Mouse (Mus musculus): ENCODE measurements around the gene Prr5l. TPM values are rescaled to one million over a fixed set of nuclear protein-coding genes. Genes with fewer than 3 reads are reported as not detected.

The Prr5l gene
- polyA plus RNA-seq, 1 experiment from 2014 or later: 39.6 TPM

- Histone ChIP-seq H3K4me3 (no peak overlapping the region), H3K27ac (no peak overlapping the region), H3K4me2 (replicated peaks) (no peak overlapping the region), H3K9me3 (no peaks in the 10 kb centered on the region), H3K9ac (no peak overlapping the region), H3K27me3 (no peaks in the 10 kb centered on the region), H3K4me1 (peaks cover 16% of the 10 kb centered on the region; the same call in 1 of the 2 replicates), H3K36me3 (no peaks in the 10 kb centered on the region)
- no peak for ATAC-seq (ENCODE audit: low FRiP score, low read depth)
- 49% methylated on average over 5 of the region's 5 CpGs for WGBS
These were observed 55.2 kb downstream of the Prr5l start for GRCm38 (mm10) chr2:101827626-101828025.

GRCm38 (mm10) chr2:101826950-101827600 is 55.8 kb downstream of the Prr5l start:
- H3K4me2 ChIP-seq (replicated peaks): no peak overlapping the region
- peaks cover 22% of the 10 kb centered on the region; the same call in 1 of the 2 replicates for H3K4me1 ChIP-seq
- H3K9me3 ChIP-seq: no peaks in the 10 kb centered on the region
- H3K4me3 ChIP-seq: no peak overlapping the region
- H3K9ac ChIP-seq: no peak overlapping the region
- no peaks in the 10 kb centered on the region for H3K27me3 ChIP-seq
- ATAC-seq (ENCODE audit: low FRiP score, low read depth): no peak
- H3K36me3 ChIP-seq: no peaks in the 10 kb centered on the region
- H3K27ac ChIP-seq: no peak overlapping the region
- 87% methylated on average over 3 of the region's 3 CpGs for WGBS

- WGBS: 78% methylated on average over 2 of the region's 2 CpGs
- Histone ChIP-seq H3K9me3 (no peaks in the 10 kb centered on the region), H3K4me3 (no peak overlapping the region), H3K27me3 (no peaks in the 10 kb centered on the region), H3K4me2 (replicated peaks) (no peak overlapping the region), H3K36me3 (no peaks in the 10 kb centered on the region), H3K4me1 (peaks cover 22% of the 10 kb centered on the region; the same call in 1 of the 2 replicates), H3K9ac (no peak overlapping the region), H3K27ac (no peak overlapping the region)
- ATAC-seq (ENCODE audit: low FRiP score, low read depth): no peak
These were observed 56.6 kb downstream of the Prr5l start for GRCm38 (mm10) chr2:101826186-101826707.

GRCm38 (mm10) chr2:101825226-101826120 is 57.4 kb downstream of the Prr5l start:
- H3K4me3 ChIP-seq: no peak overlapping the region
- H3K4me2 ChIP-seq (replicated peaks): no peak overlapping the region
- peaks cover 21% of the 10 kb centered on the region; the same call in 1 of the 2 replicates for H3K4me1 ChIP-seq
- H3K36me3 ChIP-seq: no peaks in the 10 kb centered on the region
- 85% methylated on average over 9 of the region's 9 CpGs for WGBS
- H3K9me3 ChIP-seq: no peaks in the 10 kb centered on the region
- no peak overlapping the region for H3K9ac ChIP-seq
- H3K27ac ChIP-seq: no peak overlapping the region
- H3K27me3 ChIP-seq: no peaks in the 10 kb centered on the region
- no peak for ATAC-seq (ENCODE audit: low FRiP score, low read depth)

- Histone ChIP-seq H3K4me2 (replicated peaks) (no peak overlapping the region), H3K4me1 (peaks cover 20% of the 10 kb centered on the region; the same call in 1 of the 2 replicates), H3K4me3 (no peak overlapping the region), H3K9ac (no peak overlapping the region), H3K36me3 (no peaks in the 10 kb centered on the region), H3K9me3 (no peaks in the 10 kb centered on the region), H3K27me3 (no peaks in the 10 kb centered on the region), H3K27ac (no peak overlapping the region)
- no peak for ATAC-seq (ENCODE audit: low FRiP score, low read depth)
- WGBS: 52% methylated on average over 4 of the region's 4 CpGs
These were observed 59.0 kb downstream of the Prr5l start for GRCm38 (mm10) chr2:101823821-101824220.

- WGBS: 71% methylated on average over 13 of the region's 13 CpGs
- no peaks in the 10 kb centered on the region for H3K27me3 ChIP-seq
- no peaks in the 10 kb centered on the region for H3K9me3 ChIP-seq
- peaks cover 20% of the 10 kb centered on the region; the same call in 1 of the 2 replicates for H3K4me1 ChIP-seq
- H3K27ac ChIP-seq: peak overlapping the region; percentile 3; the same call in 1 of the 2 replicates
- no peak overlapping the region for H3K4me2 ChIP-seq (replicated peaks)
- H3K9ac ChIP-seq: no peak overlapping the region
- no peak for ATAC-seq (ENCODE audit: low FRiP score, low read depth)
- no peak overlapping the region for H3K4me3 ChIP-seq
- no peaks in the 10 kb centered on the region for H3K36me3 ChIP-seq
These were observed 60.0 kb downstream of the Prr5l start for GRCm38 (mm10) chr2:101822785-101823184.

- H3K4me1 ChIP-seq: peaks cover 20% of the 10 kb centered on the region; the same call in 1 of the 2 replicates
- H3K9me3 ChIP-seq: no peaks in the 10 kb centered on the region
- no peak overlapping the region for H3K4me2 ChIP-seq (replicated peaks)
- ATAC-seq (ENCODE audit: low FRiP score, low read depth): no peak
- WGBS: 80% methylated on average over 1 of the region's 1 CpGs
- H3K9ac ChIP-seq: no peak overlapping the region
- no peaks in the 10 kb centered on the region for H3K36me3 ChIP-seq
- H3K27ac ChIP-seq: no peak overlapping the region
- no peaks in the 10 kb centered on the region for H3K27me3 ChIP-seq
- no peak overlapping the region for H3K4me3 ChIP-seq
These were observed 62.0 kb downstream of the Prr5l start for GRCm38 (mm10) chr2:101820816-101821215.

GRCm38 (mm10) chr2:101818986-101819764 is 63.7 kb downstream of the Prr5l start:
- Histone ChIP-seq H3K4me2 (replicated peaks) (no peak overlapping the region), H3K4me3 (no peak overlapping the region), H3K36me3 (no peaks in the 10 kb centered on the region), H3K27me3 (no peaks in the 10 kb centered on the region), H3K27ac (no peak overlapping the region), H3K4me1 (peaks cover 31% of the 10 kb centered on the region), H3K9me3 (no peaks in the 10 kb centered on the region), H3K9ac (no peak overlapping the region)
- ATAC-seq (ENCODE audit: low FRiP score, low read depth): no peak
- 72% methylated on average over 7 of the region's 7 CpGs for WGBS

- Histone ChIP-seq H3K27ac (no peak overlapping the region), H3K4me1 (peaks cover 18% of the 10 kb centered on the region), H3K36me3 (no peaks in the 10 kb centered on the region), H3K4me2 (replicated peaks) (no peak overlapping the region), H3K9me3 (no peaks in the 10 kb centered on the region), H3K27me3 (no peaks in the 10 kb centered on the region), H3K9ac (no peak overlapping the region), H3K4me3 (no peak overlapping the region)
- 67% methylated on average over 3 of the region's 3 CpGs for WGBS
- no peak for ATAC-seq (ENCODE audit: low FRiP score, low read depth)
These were observed 66.0 kb downstream of the Prr5l start for GRCm38 (mm10) chr2:101816646-101817308.

GRCm38 (mm10) chr2:101815250-101815934 is 67.4 kb downstream of the Prr5l start:
- H3K27ac ChIP-seq: peak overlapping the region; percentile 40; the same call in 1 of the 2 replicates
- no peak overlapping the region for H3K9ac ChIP-seq
- H3K9me3 ChIP-seq: no peaks in the 10 kb centered on the region
- no peak overlapping the region for H3K4me2 ChIP-seq (replicated peaks)
- H3K36me3 ChIP-seq: no peaks in the 10 kb centered on the region
- ATAC-seq (ENCODE audit: low FRiP score, low read depth): peak; percentile 73
- 29% methylated on average over 5 of the region's 5 CpGs for WGBS
- peaks cover 24% of the 10 kb centered on the region for H3K4me1 ChIP-seq
- H3K27me3 ChIP-seq: no peaks in the 10 kb centered on the region
- H3K4me3 ChIP-seq: no peak overlapping the region

GRCm38 (mm10) chr2:101814272-101814625 is 68.6 kb downstream of the Prr5l start:
- Histone ChIP-seq H3K36me3 (no peaks in the 10 kb centered on the region), H3K27ac (no peak overlapping the region; the same call in 1 of the 2 replicates), H3K4me3 (no peak overlapping the region), H3K9me3 (no peaks in the 10 kb centered on the region), H3K9ac (no peak overlapping the region), H3K4me1 (peaks cover 23% of the 10 kb centered on the region), H3K4me2 (replicated peaks) (no peak overlapping the region), H3K27me3 (no peaks in the 10 kb centered on the region)
- 78% methylated on average over 5 of the region's 5 CpGs for WGBS
- ATAC-seq (ENCODE audit: low FRiP score, low read depth): no peak
